Mouse (Mus musculus): Measurements from ENCODE around the gene Chil1.

GRCm38 (mm10) chr1:134193126-134193525 is 11.2 kb downstream of the Chil1 start, which contains the start of gene Mybph:
- TF ChIP-seq HCFC1 (IDR thresholded peaks at IDR 0.05; ENCODE audit: borderline replicate concordance, insufficient read depth, low read length), result no peak
- no peak for TF ChIP-seq ZNF384 (IDR thresholded peaks at IDR 0.05; ENCODE audit: low read depth, low read length)

Data from ES-E14 (cell line).